Mouse (Mus musculus) cerebellum, postnatal 36 days (tissue): Measurements from ENCODE around the gene Lrrc19.
A peak's percentile ranks its signal among the peaks of the same experiment; 100 is the strongest.
"Not testable (repeated sequence)": the region's sequence is repeated elsewhere in the genome, so short reads cannot be mapped to it uniquely, and the experiment has no call there.

Experiments
- DNase-seq, 2 experiments: peaks; one replicate each; pipeline ENCODE4 v3.0.0; 2021 to 2022; ENCODE audit warnings: mixed read lengths in 2 of 2

Lrrc19 gene

DNA sequence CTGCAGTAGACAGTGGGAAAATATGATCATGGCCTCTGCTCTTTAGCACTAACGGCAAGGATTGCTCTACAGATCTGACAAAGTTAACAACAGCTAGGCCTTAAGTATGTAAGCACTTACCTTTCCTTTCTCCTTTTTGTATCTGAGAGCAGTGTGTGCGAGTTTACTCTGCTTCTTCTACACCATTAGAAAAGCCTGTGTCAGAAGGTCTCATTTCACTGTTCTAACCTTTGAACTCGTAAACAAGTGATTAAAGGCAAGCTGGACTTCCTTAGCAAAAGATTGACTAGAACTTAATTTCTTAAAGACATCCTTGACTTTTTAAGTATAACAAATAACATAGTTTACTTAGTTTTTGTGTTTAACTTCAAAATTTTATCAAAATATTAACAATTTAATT, at the start of gene Lrrc19:
Gene Lrrc19 (minus strand): TSS at position 225 of the 400 bp plus-strand sequence.
- DNase-seq: no peak

DNA sequence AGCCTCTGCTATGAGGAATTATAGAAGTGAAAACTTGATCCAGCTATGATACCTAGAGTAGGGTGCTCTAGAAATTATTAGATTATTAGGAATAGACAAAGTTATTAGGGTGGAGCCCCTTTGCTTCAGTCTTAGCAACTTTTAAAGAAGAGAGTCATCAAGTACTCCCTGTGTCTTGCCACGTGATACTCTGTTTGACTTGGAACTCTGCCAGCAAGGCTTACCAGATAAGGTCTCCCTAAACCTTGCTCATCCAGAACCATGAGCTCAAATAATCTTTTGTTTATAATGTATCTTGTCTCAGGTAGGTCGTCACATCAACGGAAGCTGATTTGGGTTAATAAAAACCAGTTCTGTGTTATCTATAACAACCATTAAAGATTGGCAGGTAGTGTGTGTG, 46.4 kb upstream of the Lrrc19 start:
- no peak for DNase-seq

DNA sequence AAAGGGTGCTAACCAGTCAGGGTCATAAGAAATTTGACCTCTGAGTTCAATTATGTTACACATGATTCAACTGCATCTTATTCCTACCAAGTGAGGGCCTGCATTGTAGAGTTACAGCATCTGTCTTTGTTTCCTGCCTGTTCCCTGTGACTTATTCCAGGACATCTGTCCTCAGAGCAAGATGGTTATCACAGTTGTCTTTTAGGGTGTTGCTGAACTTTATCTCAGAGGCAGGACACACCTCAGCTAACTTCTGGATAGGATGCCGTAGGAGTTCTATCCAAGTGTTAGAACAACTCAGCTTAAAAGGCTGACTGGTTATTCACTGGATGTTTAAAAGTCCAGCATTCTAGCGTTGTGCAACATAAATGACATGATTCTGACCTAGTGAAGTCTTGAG, 42.2 kb upstream of the Lrrc19 start:
- DNase-seq: no peak

DNA sequence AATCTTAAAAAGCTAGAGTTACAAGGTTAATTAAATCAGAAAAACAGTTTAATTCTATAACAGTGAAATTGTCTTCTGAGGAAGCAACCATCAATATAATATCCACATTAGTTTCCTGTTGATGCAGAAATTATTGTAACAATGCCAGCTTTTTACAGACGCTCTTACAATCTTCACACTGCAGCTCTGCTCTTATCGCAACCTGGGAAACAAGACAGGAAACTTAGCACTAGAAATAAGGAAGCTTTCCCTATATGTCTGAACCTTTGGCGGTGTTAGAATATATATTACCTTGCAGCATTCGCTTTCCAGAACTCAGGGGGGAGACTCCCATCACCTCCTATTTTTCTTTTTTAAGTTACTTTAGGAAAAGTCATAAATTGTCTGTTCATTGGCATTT, 41.1 kb upstream of the Lrrc19 start:
- no peak for DNase-seq

DNA sequence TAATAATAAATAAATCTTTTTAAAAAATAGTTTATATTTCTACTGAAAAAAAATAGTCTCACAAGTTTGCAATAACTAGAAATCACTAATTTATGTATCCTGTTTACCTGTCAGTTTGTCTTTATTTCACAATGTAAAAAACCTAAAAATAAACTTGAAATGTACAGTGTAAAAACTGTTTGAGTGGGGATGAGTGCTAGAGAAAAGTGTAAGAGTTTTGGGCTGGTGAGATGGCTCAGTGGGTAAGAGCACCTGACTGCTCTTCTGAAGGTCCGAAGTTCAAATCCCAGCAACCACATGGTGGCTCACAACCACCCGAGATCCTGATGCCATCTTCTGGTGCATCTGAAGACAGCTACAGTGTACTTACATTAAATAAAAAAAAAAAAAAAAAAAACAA, 39.9 kb upstream of the Lrrc19 start:
- not testable (repeated sequence) for DNase-seq

DNA sequence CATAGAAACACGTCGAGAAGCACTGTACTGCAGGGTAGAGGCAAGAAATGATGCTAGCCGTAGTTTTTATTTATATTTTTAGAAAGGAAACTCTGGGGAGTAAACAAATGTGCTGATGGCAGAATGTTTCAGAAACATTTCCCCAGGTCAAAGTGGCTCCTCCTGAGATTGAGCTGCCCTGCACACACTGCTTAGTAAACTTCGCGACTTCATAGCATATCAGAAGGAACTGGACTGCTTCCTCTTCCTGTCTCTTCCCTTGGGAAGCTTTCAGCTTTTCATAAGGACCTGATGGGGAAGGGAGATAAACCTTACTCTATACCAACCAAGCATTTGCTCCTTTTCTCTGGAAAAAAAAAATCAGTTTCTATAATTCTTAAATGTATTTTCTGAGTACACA, 33.4 kb upstream of the Lrrc19 start:
- no peak for DNase-seq

DNA sequence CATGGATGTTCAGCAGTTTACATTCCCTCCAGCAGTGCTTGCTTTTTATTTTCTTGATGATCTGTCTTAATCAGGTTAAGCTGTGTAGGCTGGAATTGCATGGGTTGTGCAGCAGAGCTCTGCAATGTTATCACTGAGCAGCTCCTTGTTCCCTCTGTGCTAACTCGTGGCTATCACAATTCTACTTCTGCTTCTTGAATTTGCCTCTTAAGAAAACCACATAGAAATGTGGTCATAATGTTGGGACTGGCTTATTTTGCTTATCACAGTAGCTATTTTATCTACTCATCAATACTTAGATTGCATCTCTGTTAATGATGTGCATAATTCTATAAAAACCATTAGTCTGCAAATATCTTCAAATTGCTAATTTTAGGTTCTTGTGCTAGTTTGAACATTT, 32.1 kb upstream of the Lrrc19 start:
- no peak for DNase-seq

DNA sequence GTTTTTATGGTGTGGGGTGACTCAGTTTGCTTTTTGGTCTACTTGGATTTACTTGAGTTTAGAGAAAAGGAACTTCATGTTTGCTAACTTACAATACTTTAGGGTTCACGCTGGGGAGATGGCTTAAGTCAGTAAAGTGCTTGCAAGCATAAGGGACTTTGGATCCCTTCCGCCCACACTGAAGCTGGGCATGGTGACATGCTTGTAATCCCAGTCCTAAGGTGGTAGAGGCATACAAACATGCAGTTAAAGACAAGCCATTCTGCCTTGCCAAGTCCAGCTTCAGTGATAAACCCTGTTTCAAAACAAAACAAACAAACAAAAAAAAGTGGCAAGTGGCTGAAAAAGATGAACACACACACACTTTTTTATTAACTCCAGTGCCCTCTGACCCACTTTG, 31.2 kb upstream of the Lrrc19 start:
- DNase-seq: no peak

DNA sequence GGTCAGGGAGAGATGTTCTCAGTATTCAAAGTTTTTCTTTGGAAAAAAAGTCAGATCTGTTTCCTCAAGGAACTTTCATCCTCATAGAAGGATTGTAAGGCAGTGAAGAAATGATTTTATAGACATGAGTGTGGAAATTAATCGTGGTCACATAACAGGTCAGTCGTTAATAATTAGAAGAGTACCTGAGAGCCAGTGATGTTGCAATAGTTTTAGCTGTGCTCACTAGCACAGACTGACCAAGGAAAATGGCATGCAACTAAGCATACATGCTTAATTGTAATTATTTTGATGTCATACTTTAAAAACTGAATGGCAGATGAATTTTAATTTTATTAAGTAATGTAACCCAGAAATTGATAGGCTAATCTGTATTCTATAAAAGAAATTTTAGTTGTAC, 30.7 kb upstream of the Lrrc19 start:
- no peak for DNase-seq

DNA sequence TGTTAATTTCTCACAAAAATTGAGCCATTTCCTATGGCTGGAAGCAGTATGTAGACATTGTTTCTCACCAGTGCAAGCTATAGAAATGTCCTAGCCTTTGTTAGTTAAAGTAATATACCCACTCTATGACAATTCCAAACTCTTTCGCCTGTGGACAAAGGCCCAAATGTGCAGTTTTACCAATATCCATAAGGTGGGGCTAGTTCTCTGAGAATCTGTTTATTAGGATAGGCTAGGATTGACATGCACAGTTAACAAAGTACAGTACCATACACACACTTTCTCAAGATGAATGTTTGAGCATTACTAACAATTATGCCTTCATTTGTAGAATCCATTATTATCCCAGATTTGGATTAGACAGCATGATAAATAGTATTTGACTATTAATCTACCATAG, 19.8 kb upstream of the Lrrc19 start:
- DNase-seq: no peak

DNA sequence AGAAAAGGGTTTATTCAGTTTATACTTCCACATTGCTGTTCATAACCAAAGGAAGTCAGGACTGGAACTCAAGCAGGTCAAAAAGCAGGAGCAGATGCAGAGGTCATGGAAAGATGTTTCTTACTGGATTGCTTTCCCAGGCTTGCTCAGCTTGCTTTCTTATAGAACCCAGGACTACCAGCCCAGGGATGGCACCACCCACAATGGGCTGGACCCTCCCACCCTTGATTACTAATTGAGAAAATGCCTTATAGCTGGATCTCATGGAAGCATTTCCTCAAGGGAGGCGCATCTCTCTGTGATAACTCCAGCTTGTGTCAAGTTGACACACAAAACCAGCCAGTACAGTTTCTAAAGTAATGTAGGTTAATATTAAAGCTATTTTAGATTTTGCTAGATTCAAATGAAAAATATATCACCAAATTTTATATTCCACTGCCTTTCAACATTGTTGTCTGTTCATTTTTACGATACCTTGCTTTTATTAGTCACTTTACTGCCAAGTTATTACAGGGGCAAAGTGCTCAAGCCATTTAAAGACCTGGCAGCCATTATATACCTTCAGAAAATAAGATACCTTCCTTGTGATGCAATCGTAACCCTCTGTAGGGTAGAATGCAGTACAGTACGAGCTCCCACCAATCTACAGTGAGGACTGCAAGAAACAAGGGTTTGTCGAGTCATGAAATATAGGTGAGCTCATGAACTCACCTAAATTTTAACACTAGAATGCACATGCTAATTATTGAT, 657 bp upstream of the Lrrc19 start:
- DNase-seq: not testable (repeated sequence)

DNA sequence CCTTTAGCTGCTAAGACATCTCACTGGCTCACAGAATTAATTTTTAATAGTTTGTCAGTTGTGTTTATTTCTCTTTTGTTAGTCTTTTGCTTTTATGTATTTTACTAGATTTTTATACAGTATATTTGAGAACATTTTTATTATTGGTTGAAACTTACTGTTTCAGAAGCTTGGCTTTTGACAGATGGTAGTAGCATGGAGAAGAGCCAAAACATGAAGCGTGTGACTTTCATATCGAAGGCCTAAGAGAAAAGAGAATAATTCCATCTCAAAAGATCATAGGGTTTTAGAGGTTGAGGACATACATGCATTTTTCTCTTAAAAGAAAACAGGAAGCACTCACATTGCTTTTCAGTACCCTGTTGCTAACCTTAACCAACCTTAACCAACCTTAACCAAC, 6.8 kb downstream of the Lrrc19 start:
- DNase-seq: no peak

DNA sequence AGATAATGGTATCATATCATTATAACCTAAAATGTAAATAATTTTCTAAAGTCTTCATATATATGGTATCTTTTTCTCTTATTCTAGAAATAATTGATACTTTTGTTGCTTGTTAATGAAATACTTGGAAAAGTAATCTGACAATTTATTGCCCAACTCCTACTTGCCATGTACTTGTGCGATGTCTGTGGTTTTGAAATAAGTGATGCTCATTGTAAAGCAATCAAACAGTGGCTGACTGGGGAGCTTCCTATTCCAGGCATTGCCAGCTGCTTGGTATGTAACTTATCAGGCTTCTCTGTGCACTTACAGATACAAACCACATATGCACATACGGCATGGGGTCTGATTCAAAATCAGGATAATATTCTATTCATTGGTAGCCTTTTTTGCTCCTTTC, 29.9 kb downstream of the Lrrc19 start:
- no peak for DNase-seq

DNA sequence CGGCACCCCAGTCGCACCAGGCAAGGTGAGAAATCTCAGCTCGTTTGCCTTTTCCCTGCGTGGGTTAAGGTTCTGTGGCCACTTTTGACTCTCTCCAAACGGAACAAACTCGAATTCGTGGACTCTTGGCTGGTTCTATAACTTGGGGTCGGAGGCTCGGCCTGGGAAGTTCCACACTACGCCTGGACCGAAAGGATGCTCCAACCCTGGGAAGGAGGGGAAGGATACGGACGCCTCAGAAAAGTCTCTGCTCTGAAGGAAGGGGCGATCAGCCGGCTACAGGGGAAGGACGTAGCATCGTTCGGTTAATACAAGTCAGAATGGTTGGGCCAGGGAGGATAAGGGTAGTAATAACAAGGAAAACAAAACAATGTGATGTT, 35.3 kb downstream of the Lrrc19 start:
- DNase-seq: no peak

DNA sequence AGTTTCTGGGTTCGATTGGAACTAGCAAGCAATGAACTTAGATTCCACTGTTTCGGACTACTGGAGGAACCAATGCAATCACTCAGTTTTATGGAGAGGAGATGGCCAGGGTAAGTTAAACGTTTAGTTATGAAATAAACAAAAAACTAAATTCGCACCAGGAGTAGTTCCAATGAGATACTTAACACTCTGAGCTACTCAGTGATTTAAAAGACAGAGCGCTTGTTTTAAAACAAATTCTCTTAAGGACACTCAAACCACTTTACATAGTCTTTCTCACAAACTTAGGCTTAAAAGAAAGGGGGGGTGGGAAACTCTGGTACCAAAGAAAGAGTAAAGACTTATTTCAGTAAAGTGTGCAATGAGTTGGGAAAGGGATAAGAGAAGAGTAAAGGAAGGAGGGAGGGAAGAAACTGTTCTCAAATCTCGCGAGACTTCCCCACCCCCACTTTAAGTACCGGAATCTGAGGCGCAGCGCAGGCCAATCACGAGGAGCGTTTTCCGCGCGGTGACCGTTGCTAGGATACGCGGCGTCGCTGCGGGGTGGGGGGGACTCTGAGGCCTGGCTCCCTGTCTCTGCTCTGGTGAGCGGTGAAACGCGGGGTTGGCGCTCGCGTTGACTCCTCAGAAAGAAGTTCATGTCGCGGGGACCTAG, 35.8 kb downstream of the Lrrc19 start, which contains the start of gene Ift74:
Gene Ift74 (plus strand): TSS at position 520 of the 655 bp plus-strand sequence.
- peak; percentile 92 to 94 for DNase-seq

DNA sequence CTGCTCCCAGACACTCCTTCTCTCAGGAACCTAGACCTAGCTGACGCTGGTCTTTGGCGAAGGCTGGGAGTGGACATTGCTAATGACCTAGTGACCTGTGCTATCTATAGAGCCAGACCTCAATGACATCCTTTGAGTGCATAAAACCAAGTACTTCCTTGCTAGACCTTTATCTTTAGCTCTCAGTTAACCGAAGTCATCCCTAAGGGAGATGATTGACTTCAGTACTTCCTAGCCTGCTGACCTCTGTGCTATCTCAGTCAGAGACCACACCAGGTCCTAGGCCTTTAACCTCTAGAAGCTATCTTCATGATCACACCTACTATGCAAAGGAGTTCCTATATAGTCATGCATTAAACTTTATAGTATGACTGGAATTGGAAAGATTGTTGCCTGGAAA, 39.6 kb downstream of the Lrrc19 start:
- DNase-seq: no peak

DNA sequence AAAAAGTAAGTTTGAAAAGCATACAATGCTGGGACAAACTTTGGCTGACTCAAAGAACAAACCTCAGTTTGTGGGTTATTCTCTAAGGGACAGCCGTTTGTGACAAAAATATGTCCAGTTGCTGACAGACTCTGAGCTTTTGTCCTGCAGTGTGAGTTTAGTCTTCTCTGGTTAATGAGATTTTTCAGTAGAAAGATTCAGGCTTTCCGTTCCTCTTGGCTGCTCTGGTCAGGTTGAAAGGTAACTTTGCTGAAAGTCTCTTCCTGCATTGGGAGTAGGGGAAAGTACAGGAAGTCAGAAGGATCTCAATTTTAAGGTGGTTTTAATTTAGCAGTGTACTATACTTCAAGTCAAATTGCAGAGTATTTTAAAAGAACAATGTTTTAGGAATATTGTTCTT, 44.4 kb downstream of the Lrrc19 start:
- DNase-seq: no peak

DNA sequence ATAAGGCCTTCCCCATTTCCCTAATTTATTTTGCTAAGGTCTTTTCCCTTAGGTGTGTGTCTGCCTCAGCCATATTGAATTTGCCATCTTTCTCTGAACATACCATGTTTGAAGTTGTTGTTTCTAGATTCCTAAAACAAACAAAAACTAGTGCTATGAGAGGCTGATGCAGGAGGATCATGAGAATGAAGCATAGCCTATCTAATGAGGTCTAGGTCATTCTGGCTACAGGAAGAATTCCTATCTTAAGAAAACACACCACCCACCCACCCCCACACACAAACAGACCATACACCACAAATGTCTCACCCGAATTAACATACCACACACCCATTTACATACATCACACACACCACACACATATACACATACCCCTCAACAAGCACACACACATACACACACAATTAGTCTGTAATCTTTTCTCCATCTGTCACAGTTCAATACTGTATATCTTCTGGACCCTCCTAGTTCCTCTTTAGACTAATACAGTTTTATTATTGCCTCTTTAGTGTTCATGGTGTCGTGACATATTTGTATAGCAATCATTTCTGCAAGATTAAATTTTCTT, 45.4 kb downstream of the Lrrc19 start:
- no peak for DNase-seq

DNA sequence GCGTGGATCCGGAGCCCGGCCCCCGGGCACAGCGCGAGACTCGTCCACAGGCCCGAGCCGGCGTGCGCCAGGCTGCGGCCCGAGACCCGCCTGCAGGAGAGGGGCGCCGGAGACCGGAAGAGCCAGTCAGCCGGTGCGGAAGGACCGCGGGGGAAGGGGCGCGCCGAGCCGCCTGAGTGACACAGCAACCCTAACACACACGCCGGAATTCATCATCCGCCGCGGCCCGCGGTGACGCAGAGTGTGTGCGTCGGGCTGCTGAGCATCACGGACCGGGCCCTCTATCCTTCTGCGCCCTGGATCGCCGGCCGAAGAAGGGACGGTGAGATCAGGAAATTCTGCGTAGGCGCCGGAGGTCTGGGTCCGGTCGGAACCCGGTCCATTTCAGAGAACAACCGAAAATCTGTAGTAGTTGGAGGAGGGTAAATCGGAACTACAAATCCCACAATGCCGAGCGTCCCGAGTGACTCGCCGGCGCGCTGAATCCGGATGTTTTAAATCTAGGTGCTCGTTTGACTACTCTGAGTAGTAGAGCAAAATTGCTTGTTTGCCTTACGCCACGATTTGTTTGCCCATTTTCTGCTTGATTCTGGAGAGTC, 46.8 kb downstream of the Lrrc19 start, which contains the start of gene Plaa:
Gene Plaa (minus strand): TSS at position 214 of the 599 bp plus-strand sequence.
- peak; percentile 89 to 93 for DNase-seq

DNA sequence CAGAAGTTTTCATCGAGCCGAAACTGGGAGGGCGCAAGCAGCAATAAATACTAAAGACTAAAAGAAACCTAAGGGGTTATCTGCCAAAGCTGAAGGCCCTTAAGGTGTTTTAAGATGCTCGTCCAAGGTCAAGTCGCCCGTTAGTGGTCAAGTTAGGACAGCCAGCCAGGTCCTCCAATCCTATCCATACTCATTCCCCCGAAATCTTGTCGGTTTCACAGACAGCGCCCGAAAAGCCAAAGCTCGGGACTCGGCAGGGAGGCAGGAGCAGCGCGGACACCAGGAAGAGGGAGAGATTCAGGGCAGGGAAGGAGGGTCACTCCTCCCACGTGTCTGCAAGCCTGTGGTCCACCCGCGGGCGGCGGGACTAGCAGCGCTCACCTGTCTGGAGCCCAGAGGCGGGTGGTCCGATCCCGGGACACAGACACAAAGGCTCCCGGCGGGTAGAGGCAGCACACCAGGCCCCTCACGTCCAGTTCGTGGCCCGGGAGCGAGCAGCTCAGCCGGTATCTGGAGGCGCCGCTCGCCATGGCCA, 47.4 kb downstream of the Lrrc19 start:
- DNase-seq: no peak

DNA sequence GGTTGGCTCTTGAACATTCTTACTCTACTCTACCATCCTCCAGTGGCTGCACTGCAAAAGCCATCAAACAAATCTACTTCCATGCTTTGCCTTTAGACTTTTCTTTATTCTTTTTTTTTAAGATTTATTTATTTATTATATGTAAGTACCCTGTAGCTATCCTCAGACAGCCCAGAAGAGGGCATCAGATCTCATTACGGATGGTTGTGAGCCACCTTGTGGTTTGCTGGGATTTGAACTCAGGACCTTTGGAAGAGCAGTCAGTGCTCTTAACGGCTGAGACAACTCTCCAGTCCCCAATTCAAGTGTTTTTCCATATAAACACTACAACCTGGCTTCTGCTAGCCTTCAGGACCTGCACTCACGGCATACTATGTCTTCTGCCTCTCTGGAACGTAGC, 48.5 kb downstream of the Lrrc19 start:
- DNase-seq: no peak

DNA sequence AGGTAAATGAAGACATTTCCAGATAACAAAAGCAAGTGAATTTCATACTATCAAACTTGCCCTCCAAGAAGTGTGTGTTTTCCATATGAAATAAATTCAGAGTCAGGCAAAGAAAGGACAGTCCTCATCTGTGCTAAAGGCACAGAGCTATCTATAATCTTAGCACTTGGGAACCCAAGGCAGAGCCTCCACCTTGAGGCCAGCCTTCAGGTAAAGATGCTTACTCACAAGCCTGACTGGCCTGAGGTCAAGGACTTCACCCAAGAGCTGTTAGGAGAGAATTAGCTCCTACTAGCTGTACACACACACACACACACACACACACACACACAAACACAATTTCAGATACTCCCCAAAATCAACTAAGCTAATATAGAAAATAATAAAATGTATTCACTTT, 57.2 kb downstream of the Lrrc19 start:
- DNase-seq: no peak

DNA sequence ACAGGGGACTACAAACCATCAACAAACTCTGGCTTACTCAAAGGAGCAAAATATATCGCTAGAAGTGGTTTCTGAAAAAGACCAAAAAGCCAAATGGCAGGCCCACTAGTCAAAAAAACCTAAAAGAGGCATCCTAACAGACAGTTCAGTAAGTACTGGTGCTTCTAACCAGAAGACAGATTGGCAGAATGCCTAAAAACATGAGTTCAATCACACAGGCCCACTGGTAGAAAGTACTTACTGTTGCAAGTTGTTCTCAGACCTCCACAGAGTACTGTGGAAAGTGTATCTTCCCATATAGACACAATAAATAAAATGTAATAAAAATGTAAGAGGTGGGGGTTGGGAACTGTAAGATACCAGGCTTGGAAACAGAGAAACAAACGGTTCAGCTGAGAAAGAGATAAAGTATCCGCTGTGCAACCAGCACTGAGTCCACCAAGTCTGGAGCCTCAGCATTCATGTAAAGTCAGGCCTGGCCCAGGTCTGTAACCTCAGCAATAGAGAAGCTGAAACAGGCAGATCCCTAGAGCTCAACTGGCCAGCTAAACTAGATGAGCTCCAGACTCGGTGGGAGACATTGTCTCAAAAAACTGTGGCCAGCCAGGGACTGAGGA, 58.1 kb downstream of the Lrrc19 start:
- no peak for DNase-seq
